Mouse (Mus musculus) heart, embryonic 11.5 days (tissue): ENCODE results near the gene Nrp1. TPM values are rescaled to one million over a fixed set of nuclear protein-coding genes. Genes with fewer than 3 reads are reported as not detected.

Source experiments
- ATAC-seq: fragments of 200-750 bp; cut with Nextera tagmentation; replicated peaks from 2 replicates; pipeline ENCODE4 v1.8.0; 2017; ENCODE audit warnings: moderate library complexity; ENCODE audit not compliant: insufficient number of reproducible peaks, low FRiP score, low TSS enrichment
- H3K27ac ChIP-seq: fragments of 300-500 bp; sonication (generic); 2 replicates; pipeline ENCODE4 v1.5.1; 2014; ENCODE audit warnings: mild to moderate bottlenecking, low read depth, low read length
- H3K27me3 ChIP-seq: fragments of 300-500 bp; sonication (generic); 2 replicates; pipeline ENCODE4 v1.6.1; 2014; ENCODE audit warnings: mild to moderate bottlenecking, low read length, mixed read lengths; ENCODE audit not compliant: control insufficient read depth, insufficient read depth
- H3K36me3 ChIP-seq: fragments of 300-500 bp; sonication (generic); 2 replicates; pipeline ENCODE4 v1.6.1; 2014; ENCODE audit warnings: mild to moderate bottlenecking, low read length, moderate library complexity, mixed read lengths; ENCODE audit not compliant: control insufficient read depth, insufficient read depth
- H3K4me1 ChIP-seq: fragments of 300-500 bp; sonication (generic); 2 replicates; pipeline ENCODE4 v1.6.1; 2014; ENCODE audit warnings: low read length; ENCODE audit not compliant: control insufficient read depth, insufficient read depth
- H3K4me2 ChIP-seq: fragments of 300-500 bp; sonication (generic); 2 replicates; pipeline ENCODE4 v1.6.1; 2014; ENCODE audit warnings: mild to moderate bottlenecking, moderate library complexity
- H3K4me3 ChIP-seq: fragments of 300-500 bp; sonication (generic); 2 replicates; pipeline ENCODE4 v1.5.1; 2014; ENCODE audit warnings: low read depth, low read length
- H3K9ac ChIP-seq: fragments of 300-500 bp; sonication (generic); 2 replicates; pipeline ENCODE4 v1.6.1; 2014; ENCODE audit warnings: mild to moderate bottlenecking, low read depth, low read length, moderate library complexity
- H3K9me3 ChIP-seq: fragments of 300-500 bp; sonication (generic); replicated peaks from 2 replicates; pipeline ENCODE4 v1.6.1; 2016; ENCODE audit warnings: low read length; ENCODE audit not compliant: control insufficient read depth
- WGBS: fragments of 180-500 bp; shearing (Covaris S2); extraction: QIAGEN DNeasy Blood & Tissue Kit; methylation state at CpG from one replicate; pipeline ENCODE4 v1.1.7; 2014; ENCODE audit not compliant: insufficient replicate concordance; 5-methylcytosine and 5-hydroxymethylcytosine counted together
- polyA plus RNA-seq: library from polyadenylated mRNA; unstranded; fragments of >200 nt; fragmentation: Nextera tagmentation; extraction: Ambion mirVana; gene quantifications from 2 replicates; pipeline ENCODE4 v1.2.1, GENCODE M21; 2014

The Nrp1 gene
- polyA plus RNA-seq, 1 experiment from 2014 or later = 93.7 TPM

- H3K4me1 ChIP-seq = peaks cover 21% of the 10 kb centered on the region
- no peak overlapping the region for H3K27ac ChIP-seq
- H3K9ac ChIP-seq = no peak overlapping the region
- no peak overlapping the region for H3K4me3 ChIP-seq
- H3K27me3 ChIP-seq = no peaks in the 10 kb centered on the region
- H3K4me2 ChIP-seq = no peak overlapping the region
- H3K9me3 ChIP-seq = no peaks in the 10 kb centered on the region
- H3K36me3 ChIP-seq = peaks cover 2% of the 10 kb centered on the region; the same call in 1 of the 2 replicates
- ATAC-seq = no peak
Observed at GRCm38 (mm10) chr8:128419984-128420383, 61.6 kb downstream of the Nrp1 start.

- Histone ChIP-seq H3K27me3 (no peaks in the 10 kb centered on the region), H3K4me2 (no peak overlapping the region), H3K4me1 (peaks cover 17% of the 10 kb centered on the region), H3K4me3 (no peak overlapping the region), H3K27ac (no peak overlapping the region), H3K36me3 (peaks cover 2% of the 10 kb centered on the region; the same call in 1 of the 2 replicates), H3K9me3 (no peaks in the 10 kb centered on the region), H3K9ac (no peak overlapping the region)
- ATAC-seq = no peak
- 84% methylated on average over 1 of the region's 1 CpGs for WGBS
Observed at GRCm38 (mm10) chr8:128420402-128420801, 62.0 kb downstream of the Nrp1 start.

- Histone ChIP-seq H3K9me3 (no peaks in the 10 kb centered on the region), H3K36me3 (peaks cover 5% of the 10 kb centered on the region; the same call in 1 of the 2 replicates), H3K27me3 (no peaks in the 10 kb centered on the region), H3K27ac (no peak overlapping the region), H3K4me3 (no peak overlapping the region), H3K4me1 (no peaks in the 10 kb centered on the region), H3K4me2 (no peak overlapping the region), H3K9ac (no peak overlapping the region)
- ATAC-seq = no peak
Observed at GRCm38 (mm10) chr8:128423813-128424212, 65.4 kb downstream of the Nrp1 start.

- WGBS = 80% methylated on average over 7 of the region's 7 CpGs
- no peaks in the 10 kb centered on the region for H3K4me1 ChIP-seq
- no peak for ATAC-seq
- H3K27ac ChIP-seq = no peak overlapping the region
- H3K9ac ChIP-seq = no peak overlapping the region
- H3K9me3 ChIP-seq = no peaks in the 10 kb centered on the region
- H3K36me3 ChIP-seq = peaks cover 8% of the 10 kb centered on the region; the same call in 1 of the 2 replicates
- no peak overlapping the region for H3K4me2 ChIP-seq
- H3K4me3 ChIP-seq = no peak overlapping the region
- no peaks in the 10 kb centered on the region for H3K27me3 ChIP-seq
Observed at GRCm38 (mm10) chr8:128424626-128425333, 66.4 kb downstream of the Nrp1 start.

DNA sequence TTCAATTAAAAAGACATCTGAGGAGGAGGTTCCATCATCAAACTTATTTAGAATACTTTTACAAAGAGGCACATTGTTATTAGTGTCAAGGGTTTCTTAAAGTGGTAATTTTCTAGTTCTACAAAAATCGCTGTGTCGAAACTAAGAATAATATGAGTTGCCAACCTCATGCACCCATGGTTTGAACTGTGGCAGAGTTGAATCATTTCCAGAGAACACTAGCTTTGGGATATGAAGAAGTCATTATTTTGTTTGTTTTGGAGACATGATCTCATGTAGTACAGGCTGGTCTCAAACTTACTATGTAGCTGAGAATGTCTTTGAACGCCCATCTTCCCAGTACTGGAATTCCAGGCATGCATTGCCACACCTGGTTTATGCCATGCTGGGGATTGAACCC lies 68.7 kb downstream of the Nrp1 start:
- Histone ChIP-seq H3K4me3 (no peak overlapping the region), H3K36me3 (0 out of 2 replicates have a peak, but pooled peaks cover 6% of the 10 kb centered on the region), H3K4me2 (no peak overlapping the region), H3K9me3 (no peaks in the 10 kb centered on the region), H3K9ac (no peak overlapping the region), H3K4me1 (no peaks in the 10 kb centered on the region), H3K27me3 (no peaks in the 10 kb centered on the region), H3K27ac (no peak overlapping the region)
- ATAC-seq = no peak
- WGBS = 89% methylated on average over 3 of the region's 3 CpGs

DNA sequence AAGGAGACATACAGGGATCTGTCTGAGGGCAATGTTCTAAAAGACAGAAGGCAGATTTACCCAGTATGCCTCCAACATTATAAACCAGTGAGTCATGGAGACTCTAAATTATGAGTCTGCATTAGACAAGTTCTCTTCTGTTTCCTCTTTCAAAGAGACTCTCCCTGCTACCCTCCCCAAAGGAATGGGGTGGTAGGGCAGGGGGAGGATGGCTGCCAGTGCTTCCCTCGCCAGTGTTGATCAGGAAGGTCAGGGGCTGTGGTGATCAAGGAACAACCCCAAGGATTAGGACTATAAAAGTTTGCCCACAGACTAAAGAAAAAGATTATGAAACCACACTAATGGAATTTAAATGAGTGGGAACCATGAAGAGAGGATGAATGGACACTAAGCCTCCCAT lies 70.6 kb downstream of the Nrp1 start:
- Histone ChIP-seq H3K4me3 (no peak overlapping the region), H3K36me3 (peaks cover 13% of the 10 kb centered on the region), H3K27me3 (no peaks in the 10 kb centered on the region), H3K27ac (no peak overlapping the region), H3K4me2 (no peak overlapping the region), H3K9ac (no peak overlapping the region), H3K9me3 (no peaks in the 10 kb centered on the region), H3K4me1 (no peaks in the 10 kb centered on the region)
- 69% methylated on average over 1 of the region's 1 CpGs for WGBS
- no peak for ATAC-seq

DNA sequence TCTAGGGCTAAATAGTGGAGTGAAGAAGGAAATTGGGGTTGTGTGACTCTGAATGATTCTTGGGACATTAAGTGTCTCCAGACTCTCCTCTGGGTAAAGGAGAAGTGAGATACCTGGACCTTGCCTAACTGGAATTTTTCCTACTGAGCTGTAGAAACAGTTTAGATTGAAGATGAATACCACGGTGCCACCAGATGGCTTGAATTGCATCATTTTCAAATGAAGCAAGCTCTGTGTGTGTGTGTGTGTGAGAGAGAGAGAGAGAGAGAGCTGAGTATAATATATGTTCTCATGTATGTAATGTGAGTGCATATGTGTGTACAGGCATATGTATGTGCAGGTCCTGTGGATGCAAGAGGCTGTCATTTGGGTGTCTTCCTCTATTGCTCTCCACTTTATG lies 72.7 kb downstream of the Nrp1 start:
- no peak for ATAC-seq
- no peaks in the 10 kb centered on the region for H3K27me3 ChIP-seq
- WGBS = 92% methylated on average over 1 of the region's 1 CpGs
- H3K4me1 ChIP-seq = no peaks in the 10 kb centered on the region
- no peak overlapping the region for H3K4me2 ChIP-seq
- peaks cover 26% of the 10 kb centered on the region for H3K36me3 ChIP-seq
- H3K9ac ChIP-seq = no peak overlapping the region
- no peaks in the 10 kb centered on the region for H3K9me3 ChIP-seq
- no peak overlapping the region for H3K4me3 ChIP-seq
- H3K27ac ChIP-seq = no peak overlapping the region

GRCm38 (mm10) chr8:128435749-128436148 lies 77.3 kb downstream of the Nrp1 start:
- 67% methylated on average over 4 of the region's 4 CpGs for WGBS
- Histone ChIP-seq H3K27ac (no peak overlapping the region), H3K27me3 (no peaks in the 10 kb centered on the region), H3K36me3 (peaks cover 32% of the 10 kb centered on the region), H3K4me1 (no peaks in the 10 kb centered on the region; the same call in 1 of the 2 replicates), H3K4me2 (no peak overlapping the region), H3K9me3 (no peaks in the 10 kb centered on the region), H3K9ac (no peak overlapping the region), H3K4me3 (no peak overlapping the region)
- no peak for ATAC-seq

DNA sequence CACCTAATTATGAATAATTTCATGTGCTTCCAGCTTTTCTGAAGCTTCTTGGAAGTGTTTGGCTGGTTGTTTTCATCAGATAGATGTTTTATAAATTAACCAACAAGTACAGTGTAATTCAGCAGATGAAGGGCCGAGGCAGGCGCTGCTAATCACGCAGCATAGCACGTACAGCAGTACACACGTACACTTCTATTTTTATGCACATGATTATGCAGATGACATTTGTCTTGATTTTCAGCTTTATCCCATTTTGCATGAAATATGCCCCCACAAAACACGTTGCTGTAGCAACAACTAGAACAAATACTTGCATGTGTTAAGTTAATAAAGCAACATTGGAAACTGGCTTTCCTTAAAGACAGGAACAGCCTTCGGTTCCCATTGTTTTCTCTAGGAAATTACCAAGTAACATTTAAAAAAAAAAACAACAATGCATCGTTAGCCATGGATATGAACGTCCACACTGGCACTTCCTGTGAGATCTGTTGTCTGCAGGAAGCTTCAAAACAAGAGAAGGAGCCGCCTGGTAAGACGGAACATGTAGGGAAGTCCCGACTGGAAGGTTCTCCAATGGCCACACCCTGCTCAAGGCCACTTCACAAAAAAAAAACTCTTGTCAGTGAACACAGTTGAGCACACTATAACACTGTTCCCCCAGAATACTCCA lies 78.9 kb downstream of the Nrp1 start:
- H3K4me2 ChIP-seq = no peak overlapping the region
- no peak overlapping the region for H3K9ac ChIP-seq
- H3K4me3 ChIP-seq = no peak overlapping the region
- 73% methylated on average over 12 of the region's 12 CpGs for WGBS
- H3K9me3 ChIP-seq = no peaks in the 10 kb centered on the region
- no peaks in the 10 kb centered on the region for H3K27me3 ChIP-seq
- ATAC-seq = no peak
- H3K36me3 ChIP-seq = peaks cover 34% of the 10 kb centered on the region
- H3K27ac ChIP-seq = no peak overlapping the region
- H3K4me1 ChIP-seq = no peaks in the 10 kb centered on the region; the same call in 1 of the 2 replicates
